Mouse (Mus musculus): Measurements from ENCODE around the gene Gm5134.

The Gm5134 gene

DNA sequence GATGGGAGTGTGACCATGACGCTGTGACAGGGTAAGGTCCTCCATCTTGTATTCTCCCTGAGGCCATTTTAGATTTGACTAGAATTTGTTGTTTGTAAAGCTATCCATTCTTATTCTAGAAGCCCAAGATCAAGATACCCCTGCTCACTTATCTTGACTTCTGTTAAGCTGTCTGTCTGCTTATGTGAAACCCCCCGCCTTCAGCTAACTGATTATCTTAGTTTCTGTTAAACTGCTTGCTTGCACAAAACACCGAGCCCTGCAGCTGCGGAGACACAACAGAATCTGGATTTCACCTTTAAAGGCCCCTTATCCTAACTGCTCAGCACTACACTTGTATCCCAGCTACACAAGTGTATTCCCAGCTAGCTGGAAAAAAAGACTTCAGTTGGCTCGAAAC lies 82.6 kb downstream of the Gm5134 start:
- DNase-seq, result no peak

DNA sequence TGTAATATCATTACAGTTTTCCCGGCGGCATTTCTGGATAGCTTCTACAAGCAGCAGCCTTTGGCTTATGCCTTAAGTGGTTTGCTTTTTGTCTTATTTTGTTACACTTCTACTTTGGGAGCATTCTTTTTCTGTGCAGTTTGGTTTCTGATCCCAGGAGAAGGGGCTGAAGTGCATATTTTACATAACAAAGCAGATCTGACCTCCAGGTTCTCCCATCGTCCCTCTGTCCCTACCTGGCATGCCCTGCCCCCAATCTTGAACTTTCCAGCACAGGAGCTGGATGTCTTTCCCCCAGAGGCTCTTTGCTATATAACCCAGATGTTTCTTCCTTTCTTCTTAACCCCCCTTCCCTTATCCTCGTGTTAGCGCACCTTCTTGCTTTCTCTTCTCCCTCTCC lies 91.0 kb downstream of the Gm5134 start:
- DNase-seq, result no peak

DNA sequence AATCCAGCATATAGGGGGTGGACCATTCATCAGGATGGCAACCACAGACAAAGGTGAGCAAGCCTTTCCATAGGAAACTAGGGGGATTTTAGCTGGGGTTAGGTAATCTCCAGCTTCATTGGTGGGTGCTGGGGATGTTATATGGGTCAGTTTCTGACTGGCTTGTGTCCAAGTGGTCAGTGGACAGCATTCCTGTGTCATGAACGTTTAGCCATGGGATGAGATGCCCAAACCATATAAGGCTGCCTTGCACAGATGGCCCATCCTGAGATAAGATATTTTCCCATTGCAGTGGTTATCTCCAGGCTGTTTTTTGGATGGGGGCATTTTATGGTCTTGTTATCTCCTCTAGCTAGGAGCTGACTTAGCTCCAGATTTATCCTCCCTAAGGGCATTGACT lies 92.4 kb downstream of the Gm5134 start:
- DNase-seq, result no peak

DNA sequence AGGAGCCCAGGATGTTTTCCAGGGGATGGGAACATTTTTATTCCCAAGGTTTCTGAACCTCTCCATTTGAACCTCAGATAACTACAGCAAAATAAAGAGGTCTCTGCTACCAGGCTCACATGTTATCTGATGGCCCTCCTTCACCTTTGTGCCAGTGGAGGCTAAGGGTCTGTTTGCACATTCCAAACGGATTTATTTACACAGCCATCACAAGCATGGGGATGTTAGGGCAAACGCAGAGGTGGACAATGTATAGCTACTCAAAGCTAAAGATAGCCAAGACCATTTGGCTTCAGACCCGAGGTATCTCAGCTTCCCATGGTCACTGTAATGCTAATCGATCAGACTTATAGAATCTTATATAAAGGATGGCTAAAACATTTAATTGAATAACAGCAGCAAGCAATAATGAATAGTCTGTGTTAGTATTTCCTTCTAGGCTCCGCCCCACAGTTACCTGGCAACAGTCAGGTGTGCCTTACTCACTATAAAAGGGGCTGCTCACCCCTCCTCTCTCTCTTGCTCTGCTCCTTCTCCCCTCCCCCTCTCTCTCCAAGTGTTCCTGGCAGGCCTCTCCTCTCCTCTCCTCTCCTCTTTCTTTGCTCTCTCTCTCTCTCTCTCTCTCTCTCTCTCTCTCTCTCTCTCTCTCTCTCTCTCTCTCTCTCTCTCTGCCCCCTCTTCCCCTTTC lies 93.0 kb downstream of the Gm5134 start:
- no peak for DNase-seq

DNA sequence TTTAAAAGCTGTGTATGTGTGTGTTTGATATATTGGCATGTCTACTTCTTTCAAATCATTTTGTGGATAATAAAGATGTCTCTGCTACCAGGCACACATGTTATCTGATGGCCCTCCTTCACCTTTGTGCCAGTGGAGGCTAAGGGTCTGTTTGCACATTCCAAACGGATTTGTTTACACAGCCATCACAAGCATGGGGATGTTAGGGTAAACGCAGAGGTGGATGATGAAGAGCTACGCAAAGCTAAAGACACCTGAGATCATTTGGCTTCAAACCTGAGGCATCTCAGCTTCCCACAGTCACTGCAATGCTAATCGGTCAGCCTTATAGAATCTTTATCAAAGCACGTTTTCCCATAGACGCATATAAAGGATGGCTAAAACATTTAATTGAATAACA lies 94.7 kb downstream of the Gm5134 start:
- no peak for DNase-seq

DNA sequence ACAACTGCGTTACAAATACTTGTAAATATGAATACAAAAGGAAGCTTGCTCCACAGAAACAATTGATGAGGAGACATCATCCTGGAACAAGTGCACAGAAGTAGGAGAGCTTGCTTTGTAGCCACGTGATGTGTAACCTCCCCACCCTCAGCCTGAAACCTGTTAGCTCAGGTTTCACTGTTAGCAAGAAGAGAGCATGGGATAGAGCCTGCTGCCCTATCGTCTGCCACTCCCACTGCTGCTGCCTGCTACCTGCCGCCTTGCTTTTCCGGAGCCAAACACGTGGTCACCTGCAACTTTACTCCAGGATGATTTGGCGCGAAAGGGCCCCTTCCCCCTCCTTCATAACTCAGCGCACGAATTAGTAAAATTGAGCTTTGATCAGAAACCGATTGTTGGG lies 97.5 kb downstream of the Gm5134 start:
- no peak for DNase-seq
